Mouse (Mus musculus) left cerebral cortex, postnatal 14 days (tissue): ENCODE results near the gene Ccdc117. TPM values are rescaled to one million over a fixed set of nuclear protein-coding genes. Genes with fewer than 3 reads are reported as not detected.
"Not testable (repeated sequence)": the region's sequence is repeated elsewhere in the genome, so short reads cannot be mapped to it uniquely, and the experiment has no call there.

Experiments
- DNase-seq, 2 experiments: peaks; one replicate each; pipeline ENCODE4 v3.0.0; 2021 to 2022; ENCODE audit warnings: low spot score in 2 of 2, mixed read lengths in 1 of 2
- intact Hi-C: fragments of 180-260 bp; cut with DNase I; formaldehyde crosslinking; loops from one replicate; pipeline ENCODE4 v1.15.1; 2025
- total RNA-seq, 2 experiments: library from RNA; stranded (reverse); gene quantifications; 2 replicates each; pipeline ENCODE4 v1.2.3; 2021

Ccdc117 gene
- total RNA-seq, 2 experiments from 2014 or later: 10.8 to 11.7 TPM

DNA sequence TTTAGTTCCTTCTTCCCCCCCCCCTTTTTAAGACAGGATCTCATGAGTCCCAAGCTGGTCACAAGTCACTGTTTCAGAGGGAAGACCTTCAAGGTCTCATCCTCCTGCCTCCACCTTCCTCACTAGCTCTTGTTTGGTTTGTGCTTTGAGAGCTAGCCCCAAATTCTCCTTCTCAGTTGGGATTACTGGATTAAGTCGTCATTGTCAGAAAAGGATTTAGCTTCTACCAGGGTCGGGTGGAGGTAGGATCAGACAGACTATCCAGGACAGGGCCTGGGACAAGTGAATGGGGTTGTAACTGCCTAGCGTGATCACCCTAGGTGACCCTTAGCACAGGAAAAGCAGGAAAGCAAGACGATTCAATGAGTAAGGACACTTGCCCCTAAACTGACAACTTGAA lies 1.7 kb downstream of the Ccdc117 start:
- intact Hi-C loops: no loop called here

DNA sequence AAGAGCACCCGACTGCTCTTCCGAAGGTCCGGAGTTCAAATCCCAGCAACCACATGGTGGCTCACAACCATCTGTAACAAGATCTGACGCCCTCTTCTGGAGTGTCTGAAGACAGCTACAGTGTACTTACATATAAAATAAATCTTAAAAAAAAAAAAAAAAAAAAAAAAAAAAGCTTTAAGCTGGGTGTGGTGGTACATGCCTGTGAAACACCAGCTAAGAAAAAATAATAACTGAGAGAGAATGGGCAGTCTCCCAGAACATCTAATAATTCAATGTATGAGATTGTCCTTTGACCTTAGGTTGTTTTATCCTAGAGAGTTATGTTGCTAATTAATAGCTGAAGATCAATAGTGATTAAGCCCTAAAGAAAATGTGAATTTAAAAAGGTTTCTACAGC lies 4.5 kb downstream of the Ccdc117 start:
- DNase-seq, intact Hi-C loops: not testable (repeated sequence)

More for the DNA sequence above, 1.7 kb downstream of the Ccdc117 start:
- DNase-seq: no peak

- DNase-seq: no peak
- intact Hi-C loops: no loop called here
Observed at GRCm38 (mm10) chr11:5533108-5533507, 8.9 kb downstream of the Ccdc117 start.

- intact Hi-C loops: no loop called here
- no peak for DNase-seq
Observed at GRCm38 (mm10) chr11:5530717-5531116, 11.3 kb downstream of the Ccdc117 start.

GRCm38 (mm10) chr11:5530172-5530571 lies 11.8 kb downstream of the Ccdc117 start:
- DNase-seq: no peak
- intact Hi-C loops: no loop called here

GRCm38 (mm10) chr11:5528841-5529240 lies 13.1 kb downstream of the Ccdc117 start:
- intact Hi-C loops: no loop called here
- no peak for DNase-seq

- no peak for DNase-seq
- intact Hi-C loops: no loop called here
Observed at GRCm38 (mm10) chr11:5527865-5528523, 14.0 kb downstream of the Ccdc117 start.

DNA sequence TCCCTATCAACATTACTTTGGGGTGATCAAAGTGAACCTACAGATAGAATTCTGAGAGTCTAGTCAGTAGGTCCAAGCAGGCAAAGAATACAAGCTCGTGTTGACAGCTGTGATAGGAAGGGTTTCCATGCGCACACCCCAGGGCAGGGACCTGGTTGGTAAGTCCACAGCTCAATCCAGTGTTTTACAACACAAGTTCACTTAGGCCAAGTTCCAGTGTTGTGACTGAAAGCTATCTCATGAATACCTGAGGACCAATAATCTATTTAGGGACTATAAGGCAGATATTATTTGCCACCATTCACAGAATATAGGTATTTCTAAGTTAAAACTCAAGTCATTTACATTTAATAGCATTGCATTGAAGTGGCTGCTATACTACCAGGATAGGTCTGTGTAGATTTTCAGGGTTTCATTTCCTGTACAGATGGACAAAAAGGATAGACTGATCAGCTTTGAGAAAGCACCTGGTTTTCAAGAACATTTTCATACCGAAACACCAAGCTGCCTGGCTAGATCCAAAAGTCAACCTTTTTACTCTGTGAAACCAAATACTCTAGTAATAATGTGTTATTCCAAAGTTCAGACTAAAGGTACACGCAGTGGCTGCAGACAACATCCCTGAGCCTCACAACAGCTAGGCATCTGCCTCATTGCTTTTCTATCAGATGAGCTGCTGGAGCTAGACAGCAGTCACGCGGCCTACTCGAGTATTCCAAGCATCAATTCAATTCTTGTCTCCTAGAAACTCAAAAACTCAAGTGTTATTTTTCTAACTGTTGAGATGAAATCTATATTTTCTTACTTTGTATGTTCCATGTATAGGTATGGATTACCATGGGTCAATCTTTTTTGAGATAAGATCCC lies 15.2 kb downstream of the Ccdc117 start:
- intact Hi-C loops: no loop called here
- no peak for DNase-seq

DNA sequence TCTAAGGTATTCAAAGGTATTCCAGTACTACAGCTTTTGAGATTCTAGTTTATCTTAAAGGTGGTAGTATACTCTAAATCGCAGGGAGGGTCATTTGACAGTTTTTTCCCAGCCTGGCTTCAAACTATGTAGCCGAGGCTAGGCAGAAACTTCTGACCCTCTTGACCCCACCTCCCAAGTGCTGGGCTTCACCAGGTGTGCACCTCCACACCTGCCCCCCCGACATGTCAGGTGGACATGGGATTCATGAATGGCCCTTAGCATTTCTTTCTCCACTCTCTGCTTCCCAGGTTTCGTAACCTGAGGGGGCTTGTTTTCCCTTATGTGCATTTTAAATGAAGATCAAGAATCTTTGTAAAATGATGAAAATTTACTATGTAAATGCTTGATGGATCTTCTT lies 16.6 kb downstream of the Ccdc117 start:
- DNase-seq: no peak
- intact Hi-C loops: no loop called here

DNA sequence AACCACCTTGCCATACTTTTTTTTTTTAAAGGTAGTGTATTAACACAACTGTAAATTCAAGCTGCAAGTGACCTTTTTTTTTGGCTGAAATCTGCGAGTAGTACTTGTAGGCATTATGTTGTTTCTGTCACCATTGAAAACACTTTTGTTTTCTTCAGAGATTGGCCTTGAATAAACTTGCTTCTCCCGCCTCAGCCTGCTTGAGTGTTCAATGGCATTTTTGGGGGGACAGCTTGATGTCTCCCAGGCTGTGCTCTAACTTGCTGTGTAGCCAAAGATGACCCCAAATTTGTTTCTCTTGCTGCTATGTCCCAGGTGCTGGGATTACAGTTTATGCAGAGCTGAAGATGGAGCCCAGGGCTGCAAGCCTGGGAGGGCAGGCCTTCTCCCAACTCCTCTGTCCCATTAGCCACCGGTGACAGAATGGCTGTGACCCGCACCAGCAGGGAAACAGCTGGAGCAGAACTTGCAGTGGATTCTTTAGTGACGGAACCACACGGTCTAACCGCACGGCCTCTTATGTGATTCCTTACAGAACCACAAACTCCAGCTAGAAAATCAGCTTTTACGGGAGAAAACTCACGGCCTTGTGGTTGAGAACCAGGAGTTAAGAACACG lies 19.1 kb downstream of the Ccdc117 start:
- intact Hi-C loops: loop anchor here (5.0 kb wide), 1 partner anchor 36 kb away; no protein-coding TSS in a partner anchor

GRCm38 (mm10) chr11:5521516-5522291 lies 20.3 kb downstream of the Ccdc117 start:
- intact Hi-C loops: loop anchor here (5.0 kb wide), 1 partner anchor 34 kb away; no protein-coding TSS in a partner anchor
- DNase-seq: peak; percentile 69 to 85

More for the DNA sequence above, 19.1 kb downstream of the Ccdc117 start:
- no peak for DNase-seq

- intact Hi-C loops: loop anchor here (5.0 kb wide), 1 partner anchor 34 kb away; no protein-coding TSS in a partner anchor
- DNase-seq: no peak
Observed at GRCm38 (mm10) chr11:5521266-5521515, 20.8 kb downstream of the Ccdc117 start.

GRCm38 (mm10) chr11:5520412-5521265 lies 21.3 kb downstream of the Ccdc117 start, which contains the start of gene Xbp1:
TSS of gene Xbp1 (plus strand) at chr11:5520659.
- peak; percentile 97 to 98 for DNase-seq
- intact Hi-C loops: loop anchor here (5.0 kb wide), 1 partner anchor 33 kb away; no protein-coding TSS in a partner anchor

GRCm38 (mm10) chr11:5519681-5520080 lies 22.3 kb downstream of the Ccdc117 start:
- intact Hi-C loops: loop anchor here (5.0 kb wide), 1 partner anchor 32 kb away; no protein-coding TSS in a partner anchor

DNA sequence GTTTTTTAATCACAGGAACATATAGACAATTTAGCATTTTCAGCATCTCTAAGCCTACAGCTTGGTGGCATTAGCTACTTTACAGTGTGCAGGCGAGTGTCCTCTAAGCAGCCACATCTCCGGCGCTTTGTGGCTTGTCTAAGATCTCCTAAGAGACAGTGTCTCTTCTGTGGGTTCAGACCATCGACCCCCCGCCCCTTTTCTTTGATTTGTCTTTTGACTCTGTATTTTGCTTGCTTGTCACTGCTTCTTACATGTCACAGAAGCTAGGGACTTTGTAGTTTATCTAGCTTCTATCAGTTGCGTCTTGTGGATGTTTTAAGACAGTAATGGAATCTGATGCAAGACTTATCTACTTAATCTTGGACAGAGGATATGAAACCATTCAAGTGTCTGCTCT lies 24.6 kb downstream of the Ccdc117 start:
- DNase-seq: no peak
- intact Hi-C loops: no loop called here

More at GRCm38 (mm10) chr11:5519681-5520080, 22.3 kb downstream of the Ccdc117 start:
- no peak for DNase-seq

DNA sequence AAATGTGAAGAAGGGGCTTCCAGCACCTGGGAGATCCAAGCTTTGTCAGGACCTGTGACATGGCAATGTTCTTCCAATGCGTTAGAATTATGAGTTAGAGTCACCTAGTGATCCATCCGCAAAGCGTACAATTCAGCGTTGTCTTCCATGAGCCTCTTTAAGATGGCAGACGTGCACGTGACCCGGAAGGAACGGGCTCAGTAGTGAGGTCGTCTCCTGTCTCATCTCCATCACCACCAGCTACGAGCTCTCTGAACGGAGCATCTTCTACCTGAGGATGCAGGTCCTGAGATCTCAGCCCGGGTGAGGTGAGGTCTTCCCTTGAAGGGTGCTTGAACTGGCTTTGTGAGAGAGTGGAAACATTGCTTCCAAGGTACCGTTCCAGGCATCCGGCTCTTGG lies 25.4 kb downstream of the Ccdc117 start:
- intact Hi-C loops: no loop called here
- DNase-seq: no peak

- no peak for DNase-seq
- intact Hi-C loops: no loop called here
Observed at GRCm38 (mm10) chr11:5516151-5516550, 25.8 kb downstream of the Ccdc117 start.

DNA sequence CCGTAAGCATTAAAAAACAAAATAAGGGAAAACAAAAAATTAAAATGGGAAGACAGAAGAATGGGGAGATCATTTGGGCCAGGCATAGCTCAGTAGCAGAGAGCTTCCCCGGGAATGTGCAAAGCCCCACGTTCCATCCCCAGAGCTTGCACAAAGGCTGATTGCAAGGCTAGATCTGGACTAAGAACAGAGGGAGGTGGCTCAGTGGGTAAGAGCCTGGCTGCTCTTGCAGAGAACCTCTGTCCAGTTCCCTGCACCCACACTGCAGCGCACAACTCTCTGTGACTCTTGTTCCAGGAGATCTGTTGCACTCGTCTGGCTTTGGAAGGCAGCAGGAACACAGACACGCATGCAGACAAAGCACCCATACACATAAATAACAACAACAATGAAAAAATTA lies 26.3 kb downstream of the Ccdc117 start:
- no peak for DNase-seq
- intact Hi-C loops: no loop called here

GRCm38 (mm10) chr11:5515196-5515595 lies 26.8 kb downstream of the Ccdc117 start:
- DNase-seq: no peak
- intact Hi-C loops: no loop called here
